In the genomic region with DNA sequence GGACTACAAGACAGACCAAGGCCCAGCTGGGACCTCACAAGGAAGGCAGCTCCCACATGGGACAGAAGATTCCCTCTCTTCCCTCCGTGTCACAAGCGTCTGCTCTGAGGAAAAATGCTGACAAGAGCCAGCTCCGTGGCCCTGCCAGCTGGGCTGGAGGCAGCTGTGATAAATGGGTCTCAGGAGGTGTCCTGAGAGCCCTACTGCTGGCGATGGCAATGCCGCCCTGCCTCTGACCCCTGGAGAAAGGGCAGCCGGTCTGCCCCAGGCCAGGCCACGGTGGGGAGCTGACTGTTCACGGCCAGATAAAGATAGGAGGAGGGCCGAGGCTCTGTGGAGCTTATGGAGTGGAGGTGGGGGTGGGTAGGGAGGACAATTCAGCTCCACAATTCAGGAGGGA, we compare ENCODE assay signal across 9 mouse cellular contexts.
DNase-seq lines count a peak whose midpoint lies in the region; ATAC-seq lines count a peak whose summit lies in the region.
"Had no signal": no experiment of that assay in that cellular context is flagged by ENCODE, and none has a peak within 500 bp of the region (broad histone marks: within the 10 kb centered on the region; RNA-seq: fewer than 3 reads in every experiment).

No protein-coding gene starts in this region.

- peak overlapping the region; percentile 28; the same call in 1 of the 2 replicates for H3K9ac ChIP-seq in hindbrain, embryonic 16.5 days (ENCODE audit: low read depth, low read length)
- H3K9ac ChIP-seq: limb, embryonic 12.5 days had no signal

- no peak overlapping the region for H3K4me3 ChIP-seq in hindbrain, embryonic 16.5 days (ENCODE audit: low read length)
- H3K4me3 ChIP-seq: limb, embryonic 12.5 days had no signal

- no peak for ATAC-seq in hindbrain, embryonic 16.5 days

- no peaks in the 10 kb centered on the region for H3K9me3 ChIP-seq in hindbrain, embryonic 16.5 days (ENCODE audit: control insufficient read depth, low read length)
- H3K9me3 ChIP-seq: limb, embryonic 12.5 days had no signal

- peak; percentile 95 for DNase-seq in heart, adult 11 months
- DNase-seq in heart, postnatal 25 days (ENCODE audit: low spot score): no peak
- peak; percentile 83 for DNase-seq in MN1 (ENCODE audit: low spot score)
- peak; percentile 59 to 81 for DNase-seq in gastrocnemius, adult 8-10 months (ENCODE audit: low spot score in 2 of 2)
- DNase-seq in right cerebral cortex, postnatal 4 days: no peak
- no peak for DNase-seq in cerebellum, postnatal 4 days (ENCODE audit: low spot score in 2 of 2)
- DNase-seq in spleen, postnatal 4 days (ENCODE audit: low spot score in 2 of 2): no peak

- 12% methylated on average over 9 of the region's 9 CpGs for WGBS in hindbrain, embryonic 16.5 days

- H3K27me3 ChIP-seq in hindbrain, embryonic 16.5 days (replicated peaks; ENCODE audit: control insufficient read depth, insufficient read depth, low read length): no peaks in the 10 kb centered on the region; the same call in 1 of the 2 replicates

- H3K4me2 ChIP-seq in hindbrain, embryonic 16.5 days (ENCODE audit: low read length): no peak overlapping the region
- H3K4me2 ChIP-seq: limb, embryonic 12.5 days had no signal

- intact Hi-C loops in heart, postnatal 25 days (cut with DNase I): no loop called here

- no peak overlapping the region; the same call in 1 of the 2 replicates for H3K27ac ChIP-seq in hindbrain, embryonic 16.5 days (ENCODE audit: low read depth, low read length)
- H3K27ac ChIP-seq: limb, embryonic 12.5 days had no signal

- H3K36me3 ChIP-seq in hindbrain, embryonic 16.5 days (ENCODE audit: control insufficient read depth, insufficient read depth, low read length): no peaks in the 10 kb centered on the region
- H3K36me3 ChIP-seq: limb, embryonic 12.5 days had no signal

- H3K4me1 ChIP-seq in hindbrain, embryonic 16.5 days (ENCODE audit: control insufficient read depth, insufficient read depth, low read depth, low read length): peaks cover 56% of the 10 kb centered on the region

Comparison
In these comparisons a context has a peak if more than half of its experiments do, and no peak if none do; other contexts are left out.
1. DNase-seq: peak in heart, adult 11 months (single experiment), MN1 (single experiment) and gastrocnemius, adult 8-10 months (2 of 2); none in heart, postnatal 25 days (single experiment), right cerebral cortex, postnatal 4 days (single experiment), cerebellum, postnatal 4 days (0 of 2) and spleen, postnatal 4 days (0 of 2).